Mouse (Mus musculus): Measurements from ENCODE around the gene Plppr1. TPM values are rescaled to one million over a fixed set of nuclear protein-coding genes. Genes with fewer than 3 reads are reported as not detected.

Plppr1 gene
- polyA plus RNA-seq, 1 experiment: not detected

- Histone ChIP-seq H3ac (ENCODE audit: control insufficient read depth, insufficient read length, low read depth) (no peak overlapping the region), H3K27me3 (ENCODE audit: control insufficient read depth, insufficient read depth, insufficient read length) (no peaks in the 10 kb centered on the region), H3K4me3 (ENCODE audit: insufficient read depth, poor library complexity, severe bottlenecking) (no peak overlapping the region), H3K79me2 (ENCODE audit: control insufficient read depth, insufficient read depth) (no peaks in the 10 kb centered on the region), H3K79me3 (ENCODE audit: low read depth) (no peaks in the 10 kb centered on the region), H3K36me3 (ENCODE audit: control insufficient read depth, insufficient read depth) (no peaks in the 10 kb centered on the region)
- TF ChIP-seq FOSL1 (IDR thresholded peaks at IDR 0.05; ENCODE audit: insufficient read depth, low read length, poor library complexity, severe bottlenecking) (no peak), CTCF (IDR thresholded peaks at IDR 0.05; ENCODE audit: control insufficient read depth, insufficient read depth, insufficient read length) (no peak), MAX (IDR thresholded peaks at IDR 0.05) (no peak), USF1 (IDR thresholded peaks at IDR 0.05; ENCODE audit: low read depth) (no peak), CEBPB (IDR thresholded peaks at IDR 0.05; ENCODE audit: low read depth) (no peak), MYOG (IDR thresholded peaks at IDR 0.05; ENCODE audit: control insufficient read depth, extremely low read depth, insufficient read length) (no peak), MYOD1 (IDR thresholded peaks at IDR 0.05; ENCODE audit: control insufficient read depth, insufficient read length, low read depth) (no peak)
Measured at GRCm38 (mm10) chr4:49163285-49163684, 104.2 kb downstream of the Plppr1 start.

GRCm38 (mm10) chr4:49166391-49166790 lies 107.3 kb downstream of the Plppr1 start:
- Histone ChIP-seq H3K79me2 (ENCODE audit: control insufficient read depth, insufficient read depth) (no peaks in the 10 kb centered on the region), H3K36me3 (ENCODE audit: control insufficient read depth, insufficient read depth) (no peaks in the 10 kb centered on the region), H3ac (ENCODE audit: control insufficient read depth, insufficient read length, low read depth) (no peak overlapping the region), H3K79me3 (ENCODE audit: low read depth) (no peaks in the 10 kb centered on the region), H3K27me3 (ENCODE audit: control insufficient read depth, insufficient read depth, insufficient read length) (no peaks in the 10 kb centered on the region), H3K4me3 (ENCODE audit: insufficient read depth, poor library complexity, severe bottlenecking) (no peak overlapping the region)
- TF ChIP-seq MYOD1 (IDR thresholded peaks at IDR 0.05; ENCODE audit: control insufficient read depth, insufficient read length, low read depth) (no peak), MAX (IDR thresholded peaks at IDR 0.05) (no peak), CTCF (IDR thresholded peaks at IDR 0.05; ENCODE audit: control insufficient read depth, insufficient read depth, insufficient read length) (no peak), MYOG (IDR thresholded peaks at IDR 0.05; ENCODE audit: control insufficient read depth, extremely low read depth, insufficient read length) (no peak), USF1 (IDR thresholded peaks at IDR 0.05; ENCODE audit: low read depth) (no peak)

GRCm38 (mm10) chr4:49167030-49167429 lies 108.0 kb downstream of the Plppr1 start:
- Histone ChIP-seq H3K4me3 (ENCODE audit: insufficient read depth, poor library complexity, severe bottlenecking) (no peak overlapping the region), H3K27me3 (ENCODE audit: control insufficient read depth, insufficient read depth, insufficient read length) (no peaks in the 10 kb centered on the region), H3ac (ENCODE audit: control insufficient read depth, insufficient read length, low read depth) (no peak overlapping the region), H3K79me3 (ENCODE audit: low read depth) (no peaks in the 10 kb centered on the region), H3K36me3 (ENCODE audit: control insufficient read depth, insufficient read depth) (no peaks in the 10 kb centered on the region), H3K79me2 (ENCODE audit: control insufficient read depth, insufficient read depth) (no peaks in the 10 kb centered on the region)
- no peak for TF ChIP-seq USF1 (IDR thresholded peaks at IDR 0.05; ENCODE audit: low read depth)
- TF ChIP-seq FOSL1 (IDR thresholded peaks at IDR 0.05; ENCODE audit: insufficient read depth, low read length, poor library complexity, severe bottlenecking): no peak
- TF ChIP-seq MYOD1 (IDR thresholded peaks at IDR 0.05; ENCODE audit: control insufficient read depth, insufficient read length, low read depth): no peak
- TF ChIP-seq CTCF (IDR thresholded peaks at IDR 0.05; ENCODE audit: control insufficient read depth, insufficient read depth, insufficient read length): no peak
- no peak for TF ChIP-seq MAX (IDR thresholded peaks at IDR 0.05)
- TF ChIP-seq CEBPB (IDR thresholded peaks at IDR 0.05; ENCODE audit: low read depth): no peak

GRCm38 (mm10) chr4:49169498-49169897 lies 110.4 kb downstream of the Plppr1 start:
- TF ChIP-seq CEBPB (IDR thresholded peaks at IDR 0.05; ENCODE audit: low read depth) (no peak), MAX (IDR thresholded peaks at IDR 0.05) (no peak), CTCF (IDR thresholded peaks at IDR 0.05; ENCODE audit: control insufficient read depth, insufficient read depth, insufficient read length) (no peak), MYOD1 (IDR thresholded peaks at IDR 0.05; ENCODE audit: control insufficient read depth, insufficient read length, low read depth) (no peak), USF1 (IDR thresholded peaks at IDR 0.05; ENCODE audit: low read depth) (no peak), MYOG (IDR thresholded peaks at IDR 0.05; ENCODE audit: control insufficient read depth, extremely low read depth, insufficient read length) (no peak), FOSL1 (IDR thresholded peaks at IDR 0.05; ENCODE audit: insufficient read depth, low read length, poor library complexity, severe bottlenecking) (no peak)
- H3K79me3 ChIP-seq (ENCODE audit: low read depth): no peaks in the 10 kb centered on the region
- H3K36me3 ChIP-seq (ENCODE audit: control insufficient read depth, insufficient read depth): no peaks in the 10 kb centered on the region
- H3ac ChIP-seq (ENCODE audit: control insufficient read depth, insufficient read length, low read depth): no peak overlapping the region
- H3K4me3 ChIP-seq (ENCODE audit: insufficient read depth, poor library complexity, severe bottlenecking): no peak overlapping the region
- no peaks in the 10 kb centered on the region for H3K79me2 ChIP-seq (ENCODE audit: control insufficient read depth, insufficient read depth)
- no peaks in the 10 kb centered on the region for H3K27me3 ChIP-seq (ENCODE audit: control insufficient read depth, insufficient read depth, insufficient read length)

GRCm38 (mm10) chr4:49178101-49178500 lies 119.0 kb downstream of the Plppr1 start:
- no peak overlapping the region for H3ac ChIP-seq (ENCODE audit: control insufficient read depth, insufficient read length, low read depth)
- H3K4me3 ChIP-seq (ENCODE audit: insufficient read depth, poor library complexity, severe bottlenecking): no peak overlapping the region
- no peaks in the 10 kb centered on the region for H3K79me3 ChIP-seq (ENCODE audit: low read depth)
- H3K36me3 ChIP-seq (ENCODE audit: control insufficient read depth, insufficient read depth): no peaks in the 10 kb centered on the region
- H3K79me2 ChIP-seq (ENCODE audit: control insufficient read depth, insufficient read depth): no peaks in the 10 kb centered on the region
- no peak for TF ChIP-seq FOSL1 (IDR thresholded peaks at IDR 0.05; ENCODE audit: insufficient read depth, low read length, poor library complexity, severe bottlenecking)
- TF ChIP-seq MAX (IDR thresholded peaks at IDR 0.05): no peak
- TF ChIP-seq MYOG (IDR thresholded peaks at IDR 0.05; ENCODE audit: control insufficient read depth, extremely low read depth, insufficient read length): no peak
- TF ChIP-seq CTCF (IDR thresholded peaks at IDR 0.05; ENCODE audit: control insufficient read depth, insufficient read depth, insufficient read length): no peak
- TF ChIP-seq CEBPB (IDR thresholded peaks at IDR 0.05; ENCODE audit: low read depth): no peak
- TF ChIP-seq MYOD1 (IDR thresholded peaks at IDR 0.05; ENCODE audit: control insufficient read depth, insufficient read length, low read depth): no peak
- TF ChIP-seq USF1 (IDR thresholded peaks at IDR 0.05; ENCODE audit: low read depth): no peak
- H3K27me3 ChIP-seq (ENCODE audit: control insufficient read depth, insufficient read depth, insufficient read length): no peaks in the 10 kb centered on the region

- Histone ChIP-seq H3K36me3 (ENCODE audit: control insufficient read depth, insufficient read depth) (no peaks in the 10 kb centered on the region), H3K4me3 (ENCODE audit: insufficient read depth, poor library complexity, severe bottlenecking) (no peak overlapping the region), H3K27me3 (ENCODE audit: control insufficient read depth, insufficient read depth, insufficient read length) (no peaks in the 10 kb centered on the region), H3K79me2 (ENCODE audit: control insufficient read depth, insufficient read depth) (no peaks in the 10 kb centered on the region), H3K79me3 (ENCODE audit: low read depth) (no peaks in the 10 kb centered on the region), H3ac (ENCODE audit: control insufficient read depth, insufficient read length, low read depth) (no peak overlapping the region)
- no peak for TF ChIP-seq MYOD1 (IDR thresholded peaks at IDR 0.05; ENCODE audit: control insufficient read depth, insufficient read length, low read depth)
- TF ChIP-seq CEBPB (IDR thresholded peaks at IDR 0.05; ENCODE audit: low read depth): no peak
- TF ChIP-seq USF1 (IDR thresholded peaks at IDR 0.05; ENCODE audit: low read depth): no peak
- no peak for TF ChIP-seq CTCF (IDR thresholded peaks at IDR 0.05; ENCODE audit: control insufficient read depth, insufficient read depth, insufficient read length)
- TF ChIP-seq MYOG (IDR thresholded peaks at IDR 0.05; ENCODE audit: control insufficient read depth, extremely low read depth, insufficient read length): no peak
- TF ChIP-seq MAX (IDR thresholded peaks at IDR 0.05): no peak
- no peak for TF ChIP-seq FOSL1 (IDR thresholded peaks at IDR 0.05; ENCODE audit: insufficient read depth, low read length, poor library complexity, severe bottlenecking)
Measured at GRCm38 (mm10) chr4:49178891-49179290, 119.8 kb downstream of the Plppr1 start.
